Mouse (Mus musculus): ENCODE measurements at regions not wholly inside any gene's neighbourhood (a gene's known extent, or its start where the extent isn't known, plus 50 kb on each side); places are given as distances from the start of the nearest gene placed in this dataset.

DNA sequence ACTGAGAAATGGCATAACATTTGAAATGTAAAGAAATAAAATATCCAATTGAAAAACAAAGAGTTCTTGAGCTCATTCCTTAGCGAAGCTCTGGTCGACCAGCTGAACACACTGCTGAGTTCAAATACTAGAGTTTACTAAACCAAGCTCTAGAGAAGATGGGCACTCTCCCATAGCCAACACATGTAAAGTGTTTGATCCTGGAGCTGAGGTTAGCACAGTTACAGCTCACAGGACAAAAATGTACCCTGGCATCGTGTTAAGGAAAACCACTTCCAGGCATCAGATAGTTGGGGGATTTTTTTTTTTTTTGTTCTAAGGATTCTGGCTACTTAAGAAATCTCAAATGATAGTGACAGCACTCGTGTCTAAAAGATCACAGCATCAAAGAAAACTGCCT lies 445.6 kb downstream of the Synb start:
- 70% methylated on average over 4 of the region's 4 CpGs for WGBS
- no peak overlapping the region for H3K4me3 ChIP-seq (ENCODE audit: low read depth, low read length)
- H3K4me2 ChIP-seq (ENCODE audit: low read depth, low read length): no peak overlapping the region
- H3K4me1 ChIP-seq (ENCODE audit: control insufficient read depth, insufficient read depth, low read length): no peaks in the 10 kb centered on the region
- H3K9ac ChIP-seq (ENCODE audit: low read depth, low read length): no peak overlapping the region
- H3K9me3 ChIP-seq (ENCODE audit: control insufficient read depth, low read length): no peaks in the 10 kb centered on the region
- no peaks in the 10 kb centered on the region for H3K27me3 ChIP-seq (replicated peaks; ENCODE audit: control insufficient read depth, insufficient read depth, low read length)
- ATAC-seq (ENCODE audit: low read depth) (no peak), DNase-seq (ENCODE audit: low spot score) (no peak)
- H3K36me3 ChIP-seq (ENCODE audit: control insufficient read depth, insufficient read depth, low read length): no peaks in the 10 kb centered on the region
- H3K27ac ChIP-seq (replicated peaks; ENCODE audit: low read depth, low read length): no peak overlapping the region

DNA sequence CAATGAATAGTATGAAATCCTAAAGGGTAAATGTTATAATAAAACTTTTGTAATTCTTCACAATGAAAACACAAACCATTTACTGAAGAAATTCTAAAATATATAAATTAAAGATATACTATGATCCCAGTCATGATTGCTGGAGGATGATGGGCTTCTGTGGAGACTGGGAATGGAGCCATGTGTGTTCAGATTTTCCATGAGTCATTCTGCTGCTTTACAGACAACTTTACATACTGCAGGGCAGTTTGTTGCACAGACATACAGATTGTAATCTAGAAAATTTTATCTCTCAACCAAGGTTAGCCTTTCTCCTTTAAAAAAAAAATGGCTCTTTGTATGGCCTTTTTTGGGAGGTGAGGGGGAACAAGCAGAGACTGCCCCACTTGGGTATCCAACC lies 446.5 kb downstream of the Synb start:
- no peaks in the 10 kb centered on the region for H3K36me3 ChIP-seq (ENCODE audit: control insufficient read depth, insufficient read depth, low read length)
- H3K4me1 ChIP-seq (ENCODE audit: control insufficient read depth, insufficient read depth, low read length): no peaks in the 10 kb centered on the region
- no peak overlapping the region for H3K9ac ChIP-seq (ENCODE audit: low read depth, low read length)
- no peaks in the 10 kb centered on the region for H3K27me3 ChIP-seq (replicated peaks; ENCODE audit: control insufficient read depth, insufficient read depth, low read length)
- no peak overlapping the region for H3K4me2 ChIP-seq (ENCODE audit: low read depth, low read length)
- H3K4me3 ChIP-seq (ENCODE audit: low read depth, low read length): no peak overlapping the region
- no peak for ATAC-seq (ENCODE audit: low read depth)
- no peak overlapping the region for H3K27ac ChIP-seq (replicated peaks; ENCODE audit: low read depth, low read length)
- peak; percentile 44 for DNase-seq (ENCODE audit: low spot score)
- no peaks in the 10 kb centered on the region for H3K9me3 ChIP-seq (ENCODE audit: control insufficient read depth, low read length)

DNA sequence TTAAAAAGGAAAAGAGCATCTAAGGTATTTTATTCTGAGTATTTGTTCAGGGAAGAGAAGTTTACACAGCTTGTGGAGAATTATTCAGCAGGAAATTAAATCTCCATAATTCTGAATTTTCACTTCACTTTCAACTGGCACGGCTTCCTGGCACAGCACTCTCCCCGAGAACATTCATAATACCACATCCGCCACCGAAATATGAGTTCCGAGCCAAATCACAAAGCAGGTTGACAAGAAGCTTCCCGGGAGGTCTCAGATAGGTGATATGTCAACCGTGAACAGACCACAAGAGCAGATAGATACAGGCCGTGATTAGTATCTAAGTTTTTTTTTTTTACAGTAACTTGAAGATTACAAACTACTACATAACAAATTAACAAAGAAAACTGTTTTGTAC lies 473.9 kb downstream of the Synb start:
- DNase-seq (ENCODE audit: low spot score): peak; percentile 5
- Histone ChIP-seq H3K4me1 (ENCODE audit: control insufficient read depth, insufficient read depth, low read length) (no peaks in the 10 kb centered on the region), H3K9me3 (ENCODE audit: control insufficient read depth, low read length) (no peaks in the 10 kb centered on the region), H3K27me3 (replicated peaks; ENCODE audit: control insufficient read depth, insufficient read depth, low read length) (no peaks in the 10 kb centered on the region), H3K4me2 (ENCODE audit: low read depth, low read length) (no peak overlapping the region), H3K9ac (ENCODE audit: low read depth, low read length) (no peak overlapping the region), H3K4me3 (ENCODE audit: low read depth, low read length) (no peak overlapping the region), H3K36me3 (ENCODE audit: control insufficient read depth, insufficient read depth, low read length) (no peaks in the 10 kb centered on the region), H3K27ac (replicated peaks; ENCODE audit: low read depth, low read length) (no peak overlapping the region)
- no peak for ATAC-seq (ENCODE audit: low read depth)
- WGBS: 70% methylated on average over 8 of the region's 8 CpGs

DNA sequence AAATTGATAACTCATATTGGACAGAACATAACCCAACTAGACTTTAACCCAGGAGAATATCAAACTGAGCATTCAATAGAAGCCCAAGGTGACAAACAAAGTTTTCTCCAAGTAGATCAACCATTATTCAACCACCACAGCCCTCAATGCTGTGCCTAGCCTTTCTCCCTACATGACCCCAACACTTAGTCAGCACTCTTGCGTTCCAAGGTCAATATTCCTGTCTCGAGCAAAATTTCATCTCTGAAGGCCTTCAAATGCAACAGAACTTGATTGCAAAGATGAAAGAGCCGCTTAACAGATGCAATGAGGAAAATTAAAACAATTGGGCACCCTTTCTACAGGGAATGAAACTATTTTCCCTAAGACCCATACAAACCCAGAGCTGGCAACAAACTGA lies 485.1 kb downstream of the Synb start:
- no peak for ATAC-seq (ENCODE audit: low read depth)
- H3K9me3 ChIP-seq (ENCODE audit: control insufficient read depth, low read length): no peaks in the 10 kb centered on the region

DNA sequence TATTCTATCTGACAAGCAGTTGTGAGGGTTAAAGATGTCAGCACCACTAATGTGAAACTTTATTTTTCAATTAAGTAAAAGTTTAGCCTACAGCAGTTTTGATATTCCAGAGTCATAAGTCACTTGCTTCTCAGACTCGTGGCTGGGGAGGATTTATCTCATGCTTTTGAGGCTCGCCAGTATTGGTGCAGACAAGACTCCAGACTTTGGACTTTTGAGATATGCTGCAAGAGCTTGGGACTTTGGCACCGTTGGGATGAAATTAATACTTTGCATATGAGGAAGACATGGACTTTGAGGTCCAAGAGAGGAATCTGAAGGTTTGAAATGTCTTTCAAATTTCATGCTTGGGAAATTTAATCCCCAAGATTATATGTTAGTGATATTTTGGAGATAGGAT lies 486.2 kb downstream of the Synb start:
- Histone ChIP-seq H3K27ac (replicated peaks; ENCODE audit: low read depth, low read length) (no peak overlapping the region), H3K9ac (ENCODE audit: low read depth, low read length) (no peak overlapping the region), H3K27me3 (replicated peaks; ENCODE audit: control insufficient read depth, insufficient read depth, low read length) (no peaks in the 10 kb centered on the region), H3K9me3 (ENCODE audit: control insufficient read depth, low read length) (no peaks in the 10 kb centered on the region), H3K4me3 (ENCODE audit: low read depth, low read length) (no peak overlapping the region), H3K4me2 (ENCODE audit: low read depth, low read length) (no peak overlapping the region), H3K36me3 (ENCODE audit: control insufficient read depth, insufficient read depth, low read length) (no peaks in the 10 kb centered on the region), H3K4me1 (ENCODE audit: control insufficient read depth, insufficient read depth, low read length) (no peaks in the 10 kb centered on the region)
- ATAC-seq (ENCODE audit: low read depth) (no peak), DNase-seq (ENCODE audit: low spot score) (peak; percentile 45)
- 55% methylated on average over 3 of the region's 3 CpGs for WGBS

More for the DNA sequence above, 485.1 kb downstream of the Synb start:
- no peak for DNase-seq (ENCODE audit: low spot score)
- Histone ChIP-seq H3K4me1 (ENCODE audit: control insufficient read depth, insufficient read depth, low read length) (no peaks in the 10 kb centered on the region), H3K4me2 (ENCODE audit: low read depth, low read length) (no peak overlapping the region), H3K27ac (replicated peaks; ENCODE audit: low read depth, low read length) (no peak overlapping the region), H3K9ac (ENCODE audit: low read depth, low read length) (no peak overlapping the region), H3K36me3 (ENCODE audit: control insufficient read depth, insufficient read depth, low read length) (no peaks in the 10 kb centered on the region), H3K27me3 (replicated peaks; ENCODE audit: control insufficient read depth, insufficient read depth, low read length) (no peaks in the 10 kb centered on the region), H3K4me3 (ENCODE audit: low read depth, low read length) (no peak overlapping the region)
- 91% methylated on average over 3 of the region's 3 CpGs for WGBS

DNA sequence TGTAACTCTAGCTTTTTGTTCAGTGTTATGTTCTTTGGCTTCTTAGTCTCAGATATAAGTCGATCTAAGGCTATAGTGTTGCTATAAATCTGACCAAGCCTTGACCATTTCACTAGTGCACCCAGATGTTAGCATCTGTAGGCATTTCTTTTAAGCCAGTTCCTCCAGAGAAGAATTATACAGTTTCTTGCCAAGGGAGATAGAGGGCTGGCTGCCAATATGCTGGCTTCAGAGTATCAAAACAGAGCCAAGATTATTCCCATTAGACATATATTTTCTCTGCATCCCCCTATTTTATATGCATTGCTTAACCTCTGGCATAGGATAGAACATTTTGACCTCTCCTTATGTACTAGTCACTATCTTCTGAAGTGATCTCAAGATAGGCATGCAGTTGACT lies 487.5 kb downstream of the Synb start:
- Histone ChIP-seq H3K4me1 (ENCODE audit: control insufficient read depth, insufficient read depth, low read length) (no peaks in the 10 kb centered on the region), H3K36me3 (ENCODE audit: control insufficient read depth, insufficient read depth, low read length) (no peaks in the 10 kb centered on the region), H3K4me3 (ENCODE audit: low read depth, low read length) (no peak overlapping the region), H3K9me3 (ENCODE audit: control insufficient read depth, low read length) (no peaks in the 10 kb centered on the region), H3K9ac (ENCODE audit: low read depth, low read length) (no peak overlapping the region), H3K27me3 (replicated peaks; ENCODE audit: control insufficient read depth, insufficient read depth, low read length) (no peaks in the 10 kb centered on the region), H3K27ac (replicated peaks; ENCODE audit: low read depth, low read length) (no peak overlapping the region), H3K4me2 (ENCODE audit: low read depth, low read length) (no peak overlapping the region)
- ATAC-seq (ENCODE audit: low read depth): no peak
- 76% methylated on average over 1 of the region's 1 CpGs for WGBS
- DNase-seq (ENCODE audit: low spot score): peak; percentile 20

DNA sequence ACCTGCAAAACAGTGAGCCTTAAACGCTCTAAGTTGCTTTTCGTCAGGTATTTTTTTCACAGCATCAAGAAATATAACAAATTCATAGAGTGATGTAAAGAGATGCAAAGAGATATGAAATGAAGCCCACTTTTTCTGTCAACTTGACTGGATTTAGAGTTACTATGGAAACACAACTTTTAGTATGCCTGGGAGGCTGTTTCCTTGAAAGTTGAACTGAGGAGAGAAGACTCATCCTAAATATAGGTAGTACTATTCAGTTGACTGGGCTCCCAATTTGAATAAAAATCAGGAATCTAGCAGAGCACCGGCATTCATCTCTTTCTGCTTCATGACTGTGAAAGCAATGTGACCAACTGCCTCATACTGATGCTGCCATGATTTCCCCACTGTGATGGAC lies 509.7 kb downstream of the Synb start:
- Histone ChIP-seq H3K9ac (ENCODE audit: low read depth, low read length) (no peak overlapping the region), H3K36me3 (ENCODE audit: control insufficient read depth, insufficient read depth, low read length) (no peaks in the 10 kb centered on the region), H3K9me3 (ENCODE audit: control insufficient read depth, low read length) (no peaks in the 10 kb centered on the region; the same call in 1 of the 2 replicates), H3K27ac (replicated peaks; ENCODE audit: low read depth, low read length) (no peak overlapping the region), H3K4me3 (ENCODE audit: low read depth, low read length) (no peak overlapping the region), H3K27me3 (replicated peaks; ENCODE audit: control insufficient read depth, insufficient read depth, low read length) (no peaks in the 10 kb centered on the region), H3K4me1 (ENCODE audit: control insufficient read depth, insufficient read depth, low read length) (no peaks in the 10 kb centered on the region), H3K4me2 (ENCODE audit: low read depth, low read length) (no peak overlapping the region)
- ATAC-seq (ENCODE audit: low read depth): no peak
- no peak for DNase-seq (ENCODE audit: low spot score)
- WGBS: 95% methylated on average over 3 of the region's 3 CpGs

DNA sequence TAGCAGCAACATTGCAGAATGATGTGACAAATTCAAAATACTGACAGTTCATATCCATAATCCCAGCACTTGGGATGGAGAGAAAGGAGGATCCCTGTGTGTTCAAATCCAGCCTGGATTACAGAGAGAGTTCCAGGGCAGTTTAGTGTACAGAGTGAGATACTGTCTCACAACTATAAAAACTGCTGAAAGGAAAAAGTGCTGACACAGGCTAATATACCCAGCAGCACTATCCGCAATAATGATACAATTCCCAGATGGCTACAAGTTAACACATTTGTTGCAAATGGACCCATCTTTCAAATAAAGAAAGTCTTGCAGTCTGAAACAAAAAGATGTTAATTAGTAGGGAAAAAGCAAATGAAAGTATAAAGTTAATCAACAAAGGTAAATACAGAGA lies 510.9 kb downstream of the Synb start:
- 93% methylated on average over 1 of the region's 1 CpGs for WGBS
- H3K9ac ChIP-seq (ENCODE audit: low read depth, low read length): no peak overlapping the region

DNA sequence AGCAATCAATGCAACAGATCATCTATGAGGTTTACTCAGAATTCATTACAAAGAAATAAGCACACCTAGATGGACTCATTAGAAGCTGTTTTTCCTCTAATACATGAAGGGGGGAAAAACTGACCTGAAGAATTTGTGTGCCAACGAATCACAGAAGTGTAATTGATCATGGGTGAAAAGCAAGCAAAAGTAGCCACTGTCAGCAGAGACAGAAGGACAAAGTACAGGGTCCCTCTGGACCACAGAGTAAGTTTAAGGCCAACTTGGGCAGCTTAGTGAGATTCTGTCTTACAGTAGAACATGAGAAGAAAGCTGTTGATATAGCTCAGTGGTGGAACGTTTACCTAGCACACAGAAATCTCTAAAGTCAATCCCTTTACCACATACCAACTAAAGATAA lies 523.7 kb downstream of the Synb start:
- 70% methylated on average over 2 of the region's 2 CpGs for WGBS
- DNase-seq (ENCODE audit: low spot score) (no peak), ATAC-seq (ENCODE audit: low read depth) (no peak)
- no peak overlapping the region for H3K27ac ChIP-seq (replicated peaks; ENCODE audit: low read depth, low read length)
- no peaks in the 10 kb centered on the region for H3K9me3 ChIP-seq (ENCODE audit: control insufficient read depth, low read length)
- no peaks in the 10 kb centered on the region for H3K27me3 ChIP-seq (replicated peaks; ENCODE audit: control insufficient read depth, insufficient read depth, low read length)
- H3K4me2 ChIP-seq (ENCODE audit: low read depth, low read length): no peak overlapping the region
- no peaks in the 10 kb centered on the region for H3K4me1 ChIP-seq (ENCODE audit: control insufficient read depth, insufficient read depth, low read length)
- H3K4me3 ChIP-seq (ENCODE audit: low read depth, low read length): no peak overlapping the region
- H3K36me3 ChIP-seq (ENCODE audit: control insufficient read depth, insufficient read depth, low read length): no peaks in the 10 kb centered on the region
- H3K9ac ChIP-seq (ENCODE audit: low read depth, low read length): no peak overlapping the region

More for the DNA sequence above, 510.9 kb downstream of the Synb start:
- Histone ChIP-seq H3K27ac (replicated peaks; ENCODE audit: low read depth, low read length) (no peak overlapping the region), H3K36me3 (ENCODE audit: control insufficient read depth, insufficient read depth, low read length) (no peaks in the 10 kb centered on the region), H3K4me3 (ENCODE audit: low read depth, low read length) (no peak overlapping the region), H3K9me3 (ENCODE audit: control insufficient read depth, low read length) (no peaks in the 10 kb centered on the region; the same call in 1 of the 2 replicates), H3K27me3 (replicated peaks; ENCODE audit: control insufficient read depth, insufficient read depth, low read length) (no peaks in the 10 kb centered on the region), H3K4me1 (ENCODE audit: control insufficient read depth, insufficient read depth, low read length) (no peaks in the 10 kb centered on the region), H3K4me2 (ENCODE audit: low read depth, low read length) (no peak overlapping the region)
- DNase-seq (ENCODE audit: low spot score) (no peak), ATAC-seq (ENCODE audit: low read depth) (no peak)
